Mouse (Mus musculus): ENCODE data around the gene Top2b. TPM values are rescaled to one million over a fixed set of nuclear protein-coding genes. Genes with fewer than 3 reads are reported as not detected.

The Top2b gene
- 10 to 100 TPM; 92.1 to 97.7 TPM for total RNA-seq (2021)

GRCm38 (mm10) chr14:16364878-16365337 is at the start of gene Top2b:
Top2b (plus strand) TSS chr14:16365179.
- peak; percentile 90 to 94 for DNase-seq (ENCODE audit: extremely low spot score in 1 of 2, low spot score in 1 of 2)

- DNase-seq (ENCODE audit: extremely low spot score in 1 of 2, low spot score in 1 of 2) = no peak
Observed at GRCm38 (mm10) chr14:16316715-16317114, 48.3 kb upstream of the Top2b start.

GRCm38 (mm10) chr14:16319818-16320217 is 45.2 kb upstream of the Top2b start:
- DNase-seq (ENCODE audit: extremely low spot score in 1 of 2, low spot score in 1 of 2) = no peak

- no peak for DNase-seq (ENCODE audit: extremely low spot score in 1 of 2, low spot score in 1 of 2)
Observed at GRCm38 (mm10) chr14:16324394-16324793, 40.6 kb upstream of the Top2b start.

GRCm38 (mm10) chr14:16325208-16325607 is 39.8 kb upstream of the Top2b start:
- no peak for DNase-seq (ENCODE audit: extremely low spot score in 1 of 2, low spot score in 1 of 2)

- DNase-seq (ENCODE audit: extremely low spot score in 1 of 2, low spot score in 1 of 2) = no peak
Observed at GRCm38 (mm10) chr14:16328531-16328930, 36.4 kb upstream of the Top2b start.

GRCm38 (mm10) chr14:16328959-16329480 is 36.0 kb upstream of the Top2b start:
- no peak for DNase-seq (ENCODE audit: extremely low spot score in 1 of 2, low spot score in 1 of 2)

- DNase-seq (ENCODE audit: extremely low spot score in 1 of 2, low spot score in 1 of 2) = no peak
Observed at GRCm38 (mm10) chr14:16329756-16330155, 35.2 kb upstream of the Top2b start.

GRCm38 (mm10) chr14:16334260-16334659 is 30.7 kb upstream of the Top2b start:
- no peak for DNase-seq (ENCODE audit: extremely low spot score in 1 of 2, low spot score in 1 of 2)

GRCm38 (mm10) chr14:16335835-16336417 is 29.1 kb upstream of the Top2b start:
- DNase-seq (ENCODE audit: extremely low spot score in 1 of 2, low spot score in 1 of 2) = no peak

GRCm38 (mm10) chr14:16347505-16347904 is 17.5 kb upstream of the Top2b start:
- no peak for DNase-seq (ENCODE audit: extremely low spot score in 1 of 2, low spot score in 1 of 2)

GRCm38 (mm10) chr14:16359704-16360103 is 5.3 kb upstream of the Top2b start:
- DNase-seq (ENCODE audit: extremely low spot score in 1 of 2, low spot score in 1 of 2) = no peak

- DNase-seq (ENCODE audit: extremely low spot score in 1 of 2, low spot score in 1 of 2) = peak in 1 of 2 experiments; percentile 22
Observed at GRCm38 (mm10) chr14:16364161-16364831, 683 bp upstream of the Top2b start.

GRCm38 (mm10) chr14:16365362-16366173 is 589 bp downstream of the Top2b start:
- DNase-seq (ENCODE audit: extremely low spot score in 1 of 2, low spot score in 1 of 2) = peak; percentile 44 to 67

- peak in 1 of 2 experiments; percentile 32 for DNase-seq (ENCODE audit: extremely low spot score in 1 of 2, low spot score in 1 of 2)
Observed at GRCm38 (mm10) chr14:16366174-16366889, 1.4 kb downstream of the Top2b start.

GRCm38 (mm10) chr14:16366986-16367385 is 2.0 kb downstream of the Top2b start:
- no peak for DNase-seq (ENCODE audit: extremely low spot score in 1 of 2, low spot score in 1 of 2)

- no peak for DNase-seq (ENCODE audit: extremely low spot score in 1 of 2, low spot score in 1 of 2)
Observed at GRCm38 (mm10) chr14:16372761-16373160, 7.8 kb downstream of the Top2b start.

GRCm38 (mm10) chr14:16373190-16373589 is 8.2 kb downstream of the Top2b start:
- no peak for DNase-seq (ENCODE audit: extremely low spot score in 1 of 2, low spot score in 1 of 2)

- no peak for DNase-seq (ENCODE audit: extremely low spot score in 1 of 2, low spot score in 1 of 2)
Observed at GRCm38 (mm10) chr14:16379917-16380570, 15.1 kb downstream of the Top2b start.

GRCm38 (mm10) chr14:16384783-16385182 is 19.8 kb downstream of the Top2b start:
- no peak for DNase-seq (ENCODE audit: extremely low spot score in 1 of 2, low spot score in 1 of 2)

Data from layer of hippocampus, postnatal 25 days (tissue).